Mouse (Mus musculus): ENCODE measurements at regions not wholly inside any gene's neighbourhood (a gene's known extent, or its start where the extent isn't known, plus 50 kb on each side); places are given as distances from the start of the nearest gene placed in this dataset.
"Not testable (repeated sequence)": the region's sequence is repeated elsewhere in the genome, so short reads cannot be mapped to it uniquely, and the experiment has no call there.

DNA sequence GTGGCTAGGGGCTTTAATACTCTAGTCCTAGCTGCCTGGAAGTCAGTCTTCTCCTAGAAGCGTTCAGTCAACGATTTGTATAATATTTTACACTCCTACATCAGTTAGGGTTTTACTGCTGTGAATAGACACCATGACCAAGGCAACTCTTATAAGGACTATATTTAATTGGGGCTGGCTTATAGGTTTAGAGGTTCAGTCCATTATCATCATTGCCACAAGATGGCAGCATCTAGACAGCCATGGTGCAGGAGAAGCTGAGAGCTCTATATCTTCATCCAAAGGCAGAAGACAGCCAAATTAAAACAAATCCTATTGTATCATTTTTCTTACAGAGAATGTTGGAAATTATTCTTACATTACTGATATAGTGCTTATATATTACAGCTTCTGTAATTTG lies 167.0 kb upstream of the Ndn start:
- DNase-seq (ENCODE audit: low spot score) = peak; percentile 0

DNA sequence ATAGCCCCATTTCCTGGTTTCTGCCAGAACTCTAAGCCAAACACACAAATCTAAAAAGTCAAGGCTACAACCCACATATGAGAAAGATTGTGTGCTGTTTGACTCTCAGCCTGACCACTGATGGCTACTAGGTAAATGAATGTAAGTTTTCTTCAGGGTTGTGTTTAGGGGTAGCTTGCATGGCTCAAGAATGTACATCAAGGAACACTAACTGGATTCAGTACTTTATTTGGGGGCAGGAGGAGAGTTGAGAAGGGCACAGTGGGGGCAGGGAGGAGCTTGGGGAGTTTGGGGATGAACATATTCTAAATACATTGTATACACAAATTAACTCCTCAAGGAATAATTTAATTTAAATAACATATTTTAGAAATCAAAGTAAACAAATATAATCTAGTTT lies 137.8 kb upstream of the Ndn start:
- no peak for DNase-seq (ENCODE audit: low spot score)

DNA sequence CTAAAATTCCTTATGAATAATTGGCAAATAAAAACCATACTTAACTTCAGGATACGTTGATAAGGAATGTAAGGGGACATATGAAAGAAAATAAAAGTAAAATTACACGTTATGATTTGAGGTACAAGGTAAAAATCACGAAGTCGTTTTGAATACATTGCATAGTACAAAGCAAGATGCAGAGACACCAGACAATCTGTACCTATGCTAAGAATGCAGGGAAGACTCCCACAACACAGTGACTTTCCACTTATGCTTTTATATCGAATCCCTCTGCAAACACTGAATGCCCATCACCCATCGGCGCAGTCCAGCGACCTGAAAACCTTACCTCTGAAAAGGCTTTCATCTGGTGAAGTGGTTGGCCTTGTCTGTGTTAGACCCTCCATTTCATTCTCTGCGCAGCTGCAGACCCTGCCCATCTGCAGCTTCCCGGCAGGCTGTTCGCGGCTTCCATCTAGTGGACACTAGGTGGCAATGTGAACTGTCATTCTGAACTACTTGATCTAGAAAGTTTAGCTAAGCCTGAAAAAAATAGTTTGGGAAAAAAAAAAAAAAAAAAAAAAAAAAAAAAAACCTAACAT lies 137.2 kb upstream of the Ndn start:
- DNase-seq (ENCODE audit: low spot score) = no peak

DNA sequence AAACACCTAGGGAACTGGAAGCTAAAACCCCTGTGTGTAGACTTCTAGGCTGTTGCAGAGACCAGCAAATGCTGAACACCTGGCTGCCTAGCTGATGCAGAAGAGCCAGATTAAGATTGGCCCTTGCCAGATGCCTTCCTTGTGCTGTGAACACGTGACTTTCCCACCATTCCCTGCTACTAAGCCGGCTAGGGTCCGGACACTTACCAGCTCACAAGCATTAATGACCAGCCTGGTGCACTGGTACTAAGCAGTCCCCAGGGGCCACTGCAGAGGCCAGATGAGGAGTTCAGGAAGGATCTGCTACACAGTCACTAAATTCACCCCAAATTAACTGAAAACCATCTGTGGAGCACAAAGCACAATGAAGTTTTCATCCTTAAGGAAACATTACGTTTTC lies 121.2 kb upstream of the Ndn start:
- no peak for DNase-seq (ENCODE audit: low spot score)

DNA sequence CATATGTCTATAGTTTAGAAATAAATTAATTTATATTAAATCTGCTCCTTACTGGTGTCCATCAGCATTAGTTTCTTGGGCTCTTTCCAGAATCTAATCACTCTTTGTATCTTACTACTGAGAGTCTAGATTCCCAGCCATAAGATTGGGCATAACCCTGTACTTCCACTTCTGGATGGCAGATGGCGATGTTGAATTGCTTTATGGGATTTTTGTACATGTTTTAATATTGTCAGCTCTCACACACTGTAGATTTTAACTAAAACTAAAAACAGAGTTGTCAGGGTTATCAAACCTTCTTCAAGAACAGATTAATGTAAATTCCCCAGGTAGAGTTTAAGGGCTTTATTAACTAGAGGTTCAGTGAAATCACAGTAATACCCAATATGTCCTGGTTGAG lies 118.6 kb upstream of the Ndn start:
- no peak for DNase-seq (ENCODE audit: low spot score)

DNA sequence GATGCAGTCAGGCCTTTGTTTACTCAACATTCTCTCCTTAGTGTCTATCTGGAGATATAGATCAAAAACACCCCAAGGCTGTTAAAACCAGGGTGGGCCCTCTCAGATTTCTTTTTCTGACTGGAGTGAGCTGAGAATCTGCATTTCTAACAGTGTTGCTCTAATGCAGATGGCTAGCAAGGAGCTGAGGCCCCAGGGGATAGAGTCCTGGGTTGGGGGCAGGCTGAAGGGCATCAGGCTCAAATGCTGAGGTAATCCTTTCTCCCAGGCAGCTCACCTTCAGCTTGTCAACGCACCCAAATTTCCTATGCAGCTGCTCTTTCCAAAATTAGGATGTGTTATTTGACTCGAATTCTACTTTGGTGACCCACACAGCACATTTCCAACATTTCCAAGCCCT lies 115.7 kb upstream of the Ndn start:
- no peak for DNase-seq (ENCODE audit: low spot score)

DNA sequence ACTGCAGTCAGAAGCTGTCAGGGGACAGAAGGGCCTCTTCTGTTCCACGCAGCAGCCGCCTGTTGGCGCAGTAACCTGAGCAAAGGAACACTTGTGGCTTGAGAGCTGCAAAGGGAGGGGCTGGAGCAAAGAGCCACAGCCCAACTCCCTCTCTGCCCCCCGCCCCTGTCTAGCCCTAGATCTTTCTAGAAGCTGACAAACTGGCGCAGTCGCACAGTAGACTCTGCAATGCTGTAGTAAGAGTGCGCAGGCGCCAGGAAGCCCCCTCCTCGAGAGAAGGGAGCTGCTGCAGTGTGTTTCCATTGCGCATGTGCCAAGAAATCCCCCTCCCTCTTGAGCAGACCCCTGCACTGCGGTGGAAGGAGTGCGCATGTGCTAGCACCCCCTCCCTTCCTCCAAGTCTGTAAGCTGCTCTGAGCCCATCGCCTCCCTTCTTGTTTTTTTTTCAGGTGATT lies 115.2 kb upstream of the Ndn start:
- no peak for DNase-seq (ENCODE audit: low spot score)

DNA sequence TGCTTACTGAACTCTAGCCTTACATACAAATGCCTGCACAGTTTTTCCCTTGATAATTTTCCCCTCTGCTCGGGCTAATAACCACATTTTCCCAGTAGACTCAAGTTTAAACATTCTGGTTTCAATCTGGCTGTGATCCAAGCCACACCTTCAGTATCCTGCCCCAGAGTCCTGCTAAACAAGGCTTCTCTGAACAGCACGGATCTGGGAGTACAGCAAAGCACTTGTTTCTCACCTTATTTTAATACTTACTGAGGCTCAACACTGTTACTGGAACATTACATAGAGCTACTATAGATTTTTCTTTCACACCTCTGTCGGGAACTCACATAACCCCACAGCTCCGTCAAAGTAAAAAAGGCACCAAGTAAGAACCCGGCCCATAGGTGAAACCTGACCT lies 114.3 kb upstream of the Ndn start:
- no peak for DNase-seq (ENCODE audit: low spot score)

DNA sequence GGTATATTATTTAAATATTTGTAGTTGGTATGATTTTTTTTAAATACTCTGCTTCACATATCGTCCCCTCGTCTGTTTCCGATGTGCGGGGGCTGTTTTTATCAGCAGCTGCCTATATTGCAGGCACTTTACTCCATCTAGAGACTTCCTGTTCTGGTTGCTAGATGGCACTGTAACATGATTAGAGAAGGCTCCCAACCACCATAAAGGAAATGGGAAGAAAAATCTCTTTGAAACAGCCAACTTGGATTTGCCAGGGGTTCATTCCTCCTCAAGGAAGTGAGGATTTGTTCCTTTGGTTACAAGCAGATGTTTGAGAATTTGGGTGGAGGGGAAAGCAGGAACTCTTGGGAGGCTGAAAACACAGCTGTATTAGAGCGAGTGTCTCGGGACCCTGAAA lies 112.3 kb upstream of the Ndn start:
- DNase-seq (ENCODE audit: low spot score) = no peak

DNA sequence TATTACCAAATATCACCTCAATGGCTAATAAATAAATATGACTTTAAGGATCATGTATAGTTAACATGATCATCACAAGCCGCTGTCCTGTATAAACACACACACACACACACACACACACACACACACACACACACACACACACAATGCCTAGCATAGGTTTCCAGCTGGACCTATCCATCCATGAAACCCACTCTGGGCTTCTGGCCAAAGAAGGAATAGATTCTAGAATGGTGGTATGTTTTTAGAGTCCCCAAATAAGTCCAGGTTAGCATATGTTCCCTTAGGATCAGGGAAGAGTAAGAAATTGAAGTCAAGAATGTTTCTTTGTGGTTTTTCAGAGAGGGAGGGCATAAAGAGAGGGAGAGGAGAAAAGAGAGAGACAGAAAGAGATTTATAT lies 110.6 kb upstream of the Ndn start:
- DNase-seq (ENCODE audit: low spot score) = no peak

DNA sequence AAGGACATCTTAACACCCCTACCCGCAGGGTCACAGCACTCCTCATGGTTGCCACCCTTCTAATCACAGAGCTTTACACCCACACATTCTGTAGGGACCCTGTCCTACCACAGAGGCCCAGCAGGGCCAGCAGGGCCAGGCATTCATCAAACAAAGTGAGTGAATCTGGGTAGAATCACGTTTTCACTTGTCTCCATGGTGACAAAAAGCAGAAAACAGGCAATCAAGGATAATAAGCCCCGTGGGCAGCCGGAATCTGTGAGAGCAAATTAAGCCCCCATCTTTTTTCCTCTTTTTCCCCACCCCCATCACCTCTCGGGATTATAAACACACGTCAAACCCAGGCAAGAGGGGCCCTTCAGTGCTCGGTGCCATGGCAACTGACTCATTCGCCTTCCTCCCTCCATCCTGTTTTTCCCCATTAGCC lies 84.7 kb upstream of the Ndn start:
- no peak for DNase-seq (ENCODE audit: low spot score)

DNA sequence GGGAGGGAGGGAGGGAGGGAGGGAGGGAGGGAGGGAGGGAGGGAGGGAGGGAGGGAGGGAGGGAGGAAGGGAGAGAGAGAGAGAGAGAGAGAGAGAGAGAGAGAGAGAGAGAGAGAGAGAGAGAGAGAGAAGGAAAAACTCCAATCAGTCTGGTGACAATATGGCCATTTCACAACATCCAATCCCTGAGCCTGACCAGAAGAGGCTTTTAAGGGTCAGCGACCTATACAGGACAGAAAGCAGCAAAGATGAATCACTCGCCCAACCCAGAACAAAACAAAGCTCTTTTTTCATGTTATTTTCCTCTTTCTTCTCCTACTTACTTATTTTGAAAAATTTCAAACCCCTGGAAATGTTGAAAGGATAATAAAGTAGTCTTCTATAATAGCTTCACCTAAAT lies 84.2 kb upstream of the Ndn start:
- DNase-seq (ENCODE audit: low spot score) = not testable (repeated sequence)

DNA sequence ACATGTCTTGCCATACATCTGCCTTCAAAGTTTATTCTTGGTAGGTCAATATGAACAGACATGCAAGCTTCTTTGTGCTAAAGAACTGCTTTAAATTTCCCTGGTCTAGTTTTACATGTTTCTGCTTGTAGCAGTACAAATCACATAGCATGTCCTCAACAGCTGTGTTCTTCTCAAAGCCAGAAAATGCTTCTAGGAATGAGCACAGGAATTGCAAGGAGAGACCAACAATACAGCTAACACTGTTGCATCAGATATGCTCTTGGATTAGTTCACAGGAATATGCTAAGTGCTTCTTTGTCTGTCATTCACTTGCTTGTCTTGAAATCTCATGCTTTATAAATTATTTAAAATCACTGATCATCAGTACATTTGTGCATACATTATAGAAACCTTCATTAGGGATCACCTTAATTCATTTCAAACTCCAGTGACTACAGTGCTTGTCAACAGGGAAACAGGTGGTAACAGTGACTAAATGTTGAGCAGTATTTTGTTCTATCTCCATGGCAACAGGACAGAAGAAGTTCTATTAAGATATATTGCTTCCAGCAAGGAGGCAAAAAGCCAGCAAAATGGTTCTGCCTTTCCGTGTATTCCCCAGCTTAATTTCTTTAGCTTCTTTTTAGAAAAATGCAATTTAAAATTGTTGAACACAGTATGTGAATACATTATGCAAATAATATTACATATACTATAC lies 77.1 kb upstream of the Ndn start:
- no peak for DNase-seq (ENCODE audit: low spot score)

DNA sequence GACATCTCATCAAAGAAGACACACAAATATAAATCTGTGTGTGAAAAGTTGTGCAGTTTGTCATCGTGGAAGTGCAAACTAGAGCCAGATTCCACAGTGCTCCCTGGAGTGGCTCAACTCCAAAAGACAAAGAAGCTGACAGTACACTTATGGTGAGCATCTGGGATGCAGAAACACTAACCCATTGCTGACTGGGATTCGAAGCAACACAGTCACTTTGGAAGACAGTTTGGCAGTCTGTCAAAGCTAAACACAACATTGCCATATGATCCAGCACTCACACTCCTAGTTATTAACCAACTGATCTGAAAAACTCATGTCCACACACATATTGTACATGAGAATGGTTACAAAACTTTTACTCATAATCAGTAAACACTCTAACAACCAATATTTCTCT lies 70.2 kb upstream of the Ndn start:
- DNase-seq (ENCODE audit: low spot score) = no peak

DNA sequence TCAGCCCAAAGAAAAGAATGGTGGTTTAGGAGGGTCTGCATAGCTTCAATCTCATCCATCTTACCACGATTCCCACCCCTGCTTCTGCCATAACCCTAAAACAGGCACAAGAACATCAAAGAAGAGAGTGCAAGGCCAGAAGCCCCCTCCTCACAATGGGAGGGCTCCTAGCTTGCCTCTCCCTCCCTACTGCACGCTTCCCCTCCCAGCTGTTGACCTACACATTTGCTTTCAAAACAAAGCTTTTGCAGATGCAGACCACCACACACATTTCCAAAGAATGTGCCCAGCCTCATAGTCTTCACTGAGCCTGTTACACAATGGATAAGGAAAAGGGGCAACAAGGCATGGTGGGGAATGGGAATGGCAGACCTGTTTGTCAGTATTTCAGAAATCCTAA lies 67.9 kb upstream of the Ndn start:
- DNase-seq (ENCODE audit: low spot score) = no peak

DNA sequence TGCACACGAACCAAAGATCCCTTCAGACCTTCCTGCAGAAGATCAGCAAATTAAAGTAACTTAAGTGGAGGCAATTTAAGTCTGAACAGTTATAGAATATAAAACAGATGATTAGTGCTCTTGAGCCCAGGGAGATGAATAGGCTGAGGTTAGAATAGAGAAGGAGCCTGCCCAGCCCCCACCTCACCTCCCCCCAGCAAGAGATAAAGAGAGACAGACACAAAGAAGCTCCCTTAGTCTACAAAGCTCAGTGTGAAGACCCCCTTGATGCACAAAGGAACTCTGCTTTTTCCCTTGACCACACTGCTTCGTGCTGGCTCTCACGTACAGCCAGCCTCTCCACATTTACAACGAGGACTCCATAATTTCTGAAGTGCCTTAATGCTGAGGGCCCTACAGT lies 67.3 kb upstream of the Ndn start:
- no peak for DNase-seq (ENCODE audit: low spot score)

All from lung, postnatal 25 days (tissue).